Mouse (Mus musculus) urinary bladder, postnatal 14 days (tissue): Measurements from ENCODE around the gene Scd1.

Source experiments
- DNase-seq: peaks from one replicate; pipeline ENCODE4 v3.0.0; 2021; ENCODE audit warnings: low spot score

The Scd1 gene

GRCm38 (mm10) chr19:44407341-44408222 lies at the start of gene Scd1:
Scd1 (minus strand) TSS chr19:44407879.
- peak; percentile 69 for DNase-seq

- DNase-seq = no peak
Observed at GRCm38 (mm10) chr19:44455356-44455755, 47.7 kb upstream of the Scd1 start.

- DNase-seq = no peak
Observed at GRCm38 (mm10) chr19:44454862-44455261, 47.2 kb upstream of the Scd1 start.

DNA sequence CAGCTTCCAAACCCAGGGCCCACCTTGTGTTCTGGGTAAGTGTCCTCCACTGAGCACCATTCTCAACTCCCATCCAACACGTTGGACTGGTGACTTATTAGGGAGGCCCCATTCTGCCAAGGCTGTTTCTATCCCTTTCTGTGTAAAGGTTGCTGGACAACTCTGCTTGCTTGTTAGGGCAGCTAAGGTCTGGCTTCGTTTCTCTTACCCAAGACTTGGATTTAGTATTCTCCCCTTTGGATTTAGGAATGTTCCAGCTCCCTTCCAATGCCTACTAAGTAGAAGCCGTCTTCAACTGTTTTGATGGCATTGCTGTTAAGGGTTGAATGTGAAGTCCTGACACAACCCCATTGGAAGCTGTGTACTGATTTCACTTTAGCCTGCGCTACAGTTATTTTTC lies 40.2 kb upstream of the Scd1 start:
- DNase-seq = no peak

DNA sequence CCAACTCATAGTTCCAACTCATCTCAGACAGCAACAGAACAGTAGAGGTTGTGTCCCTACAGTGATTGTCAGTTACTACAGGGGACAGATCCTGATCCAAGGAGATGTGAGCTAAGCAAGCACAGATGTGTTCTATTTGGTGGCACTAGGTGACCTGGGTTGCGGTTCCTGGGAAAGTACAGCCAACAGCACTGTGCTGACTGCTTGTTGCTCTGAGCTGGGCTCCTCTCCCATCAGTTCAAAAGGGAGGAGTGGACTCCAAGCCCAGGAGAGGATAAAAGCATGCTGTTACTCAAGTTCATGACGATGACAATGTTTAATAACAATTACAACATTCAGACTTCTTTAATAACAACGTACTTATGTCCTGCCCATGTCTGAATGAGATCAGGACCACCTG lies 38.1 kb upstream of the Scd1 start:
- DNase-seq = no peak

GRCm38 (mm10) chr19:44439302-44439701 lies 31.6 kb upstream of the Scd1 start:
- no peak for DNase-seq

DNA sequence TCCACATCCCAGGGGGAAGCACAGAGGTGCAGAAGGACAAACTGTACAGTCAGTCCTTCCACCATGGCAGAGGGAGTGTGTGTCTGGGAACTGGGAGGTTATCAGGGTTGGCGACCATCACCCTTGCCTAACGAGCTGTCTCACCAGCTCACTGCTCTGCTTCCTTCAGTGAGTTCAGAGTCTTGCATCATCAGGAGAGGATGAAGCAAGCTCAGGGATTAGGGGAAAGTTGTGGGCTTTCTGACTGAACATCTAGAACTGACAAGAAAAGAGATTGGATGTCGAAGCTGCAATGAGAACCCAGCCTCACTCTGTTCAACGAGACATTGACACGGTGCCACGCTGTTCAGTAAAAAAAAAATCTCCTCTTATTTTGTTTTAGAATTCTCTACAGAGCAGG lies 30.3 kb upstream of the Scd1 start:
- no peak for DNase-seq

DNA sequence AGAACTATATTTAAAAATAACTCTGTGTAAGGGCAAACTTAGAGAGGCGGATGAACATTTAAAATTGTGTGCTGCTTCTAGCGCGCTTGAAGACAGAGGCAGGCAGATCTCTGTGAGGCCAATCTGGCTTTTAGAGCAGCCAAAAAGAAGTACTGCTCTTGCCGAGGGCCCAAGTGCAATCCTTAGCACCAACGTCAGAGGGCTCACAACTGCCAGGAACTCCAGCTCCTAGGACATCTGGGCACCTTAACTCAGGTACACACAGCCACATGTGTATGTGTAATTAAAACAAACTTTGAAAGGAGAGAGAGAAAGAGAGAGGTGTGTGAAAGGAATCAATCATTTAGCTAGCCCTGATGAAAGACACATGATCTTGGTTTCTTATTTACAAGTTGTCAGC lies 24.4 kb upstream of the Scd1 start:
- DNase-seq = no peak

GRCm38 (mm10) chr19:44427721-44428120 lies 20.0 kb upstream of the Scd1 start:
- DNase-seq = no peak

DNA sequence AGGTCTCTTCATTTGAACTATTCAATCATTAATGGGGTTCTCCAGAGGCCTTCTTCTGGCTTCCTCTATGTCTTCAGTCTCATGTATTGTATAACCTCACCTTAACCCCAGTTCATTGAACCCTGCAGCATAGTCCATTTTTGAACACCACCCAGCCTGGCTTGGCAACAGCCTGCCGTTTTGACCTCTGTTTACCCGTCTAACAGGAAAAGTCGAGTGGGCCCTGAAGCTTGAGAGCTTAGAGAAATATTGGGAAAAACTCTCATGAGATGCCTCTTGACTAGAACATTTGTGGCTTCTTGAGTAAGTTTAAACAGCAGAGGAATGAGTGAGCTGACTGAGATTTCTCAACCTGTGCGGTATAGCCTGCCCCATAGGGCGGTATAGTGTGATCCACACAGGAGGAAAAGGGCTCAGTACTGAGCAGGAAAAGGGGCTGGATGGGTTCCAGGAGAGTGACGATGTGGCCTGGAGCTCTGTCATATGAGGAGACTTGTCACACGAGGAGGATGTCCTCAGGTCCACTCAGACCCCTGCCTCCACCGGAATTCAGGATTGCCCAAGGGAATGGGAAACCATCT lies 14.5 kb upstream of the Scd1 start:
- no peak for DNase-seq

DNA sequence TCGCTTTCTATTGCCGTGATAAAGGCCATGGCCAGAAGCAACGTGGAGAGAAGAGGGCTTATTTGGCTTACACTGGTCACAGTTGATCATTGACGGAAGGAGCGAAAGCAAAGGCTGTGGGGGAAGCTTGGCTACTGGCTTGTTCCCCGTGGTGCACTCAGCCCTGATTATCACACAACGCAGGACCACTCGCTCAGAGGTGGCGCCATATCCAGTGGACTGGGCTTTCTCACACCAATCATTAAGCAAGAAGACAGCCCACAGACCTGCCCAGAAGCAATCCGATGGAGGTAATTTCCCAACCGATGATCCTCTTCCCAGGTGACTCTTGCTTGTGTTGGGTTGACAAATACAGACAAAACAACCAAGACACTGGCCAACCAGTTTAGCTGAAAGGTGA lies 11.9 kb upstream of the Scd1 start:
- DNase-seq = no peak

DNA sequence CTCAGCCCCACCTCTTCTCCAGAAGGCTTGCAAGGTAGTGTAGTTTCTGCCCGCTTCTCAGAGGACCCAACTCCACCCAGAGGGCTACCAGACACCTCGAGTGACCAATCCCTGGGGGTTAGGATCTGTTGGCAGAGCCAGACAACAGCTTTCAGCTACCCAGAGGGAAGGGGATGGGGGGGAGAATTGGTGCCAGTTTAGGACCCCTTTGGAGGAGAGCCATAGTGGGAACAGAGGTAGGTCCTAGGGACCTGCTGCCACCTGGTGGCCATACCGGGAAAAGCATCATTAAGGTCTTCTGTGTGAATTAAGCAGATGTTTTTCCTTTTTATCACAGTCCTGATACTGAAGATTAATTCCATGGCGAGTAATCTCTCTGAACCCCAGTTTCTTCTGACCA lies 11.3 kb upstream of the Scd1 start:
- peak; percentile 65 for DNase-seq

DNA sequence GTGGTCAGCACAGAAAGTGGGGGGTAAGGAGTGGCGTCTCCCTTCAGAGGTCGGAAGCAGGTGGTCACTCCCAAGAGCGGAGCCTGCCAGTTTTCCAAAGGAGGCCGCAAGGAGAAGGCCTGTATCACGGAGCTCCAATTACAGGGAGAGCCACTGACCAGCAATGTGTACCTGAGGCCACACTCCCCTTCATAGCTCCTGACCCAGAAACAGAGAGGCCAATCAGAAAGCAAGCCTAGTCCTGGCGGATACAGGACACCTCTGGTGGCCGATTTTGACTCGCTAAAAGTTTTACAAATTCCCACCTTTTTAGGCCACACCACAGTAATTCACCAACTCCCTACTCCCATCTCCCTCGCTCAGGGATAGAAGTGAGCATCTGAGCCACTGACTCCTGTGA lies 10.9 kb upstream of the Scd1 start:
- DNase-seq = no peak

GRCm38 (mm10) chr19:44418061-44418460 lies 10.4 kb upstream of the Scd1 start:
- DNase-seq = no peak

- no peak for DNase-seq
Observed at GRCm38 (mm10) chr19:44417448-44417847, 9.8 kb upstream of the Scd1 start.

- no peak for DNase-seq
Observed at GRCm38 (mm10) chr19:44416240-44416639, 8.6 kb upstream of the Scd1 start.

DNA sequence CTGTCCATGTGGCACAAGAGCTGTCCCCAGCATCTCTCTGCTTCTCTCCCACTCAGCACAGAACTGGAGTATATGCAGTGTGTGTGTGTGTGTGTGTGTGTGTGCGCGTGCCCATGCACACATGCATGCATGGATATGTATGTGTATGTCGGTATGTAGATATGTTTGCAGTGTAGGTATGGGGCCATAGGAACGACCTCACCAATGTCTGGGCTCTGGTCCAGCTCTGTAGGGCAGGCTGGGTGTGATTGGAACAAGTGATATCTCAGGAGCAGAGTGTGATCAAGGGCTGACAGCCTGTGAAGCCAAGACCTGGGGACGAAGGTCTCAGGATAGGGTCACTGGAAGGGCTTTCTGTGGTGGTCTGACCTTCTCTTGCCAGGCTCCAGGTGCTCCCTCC lies 7.8 kb upstream of the Scd1 start:
- DNase-seq = no peak

- DNase-seq = no peak
Observed at GRCm38 (mm10) chr19:44410269-44410992, 2.8 kb upstream of the Scd1 start.

DNA sequence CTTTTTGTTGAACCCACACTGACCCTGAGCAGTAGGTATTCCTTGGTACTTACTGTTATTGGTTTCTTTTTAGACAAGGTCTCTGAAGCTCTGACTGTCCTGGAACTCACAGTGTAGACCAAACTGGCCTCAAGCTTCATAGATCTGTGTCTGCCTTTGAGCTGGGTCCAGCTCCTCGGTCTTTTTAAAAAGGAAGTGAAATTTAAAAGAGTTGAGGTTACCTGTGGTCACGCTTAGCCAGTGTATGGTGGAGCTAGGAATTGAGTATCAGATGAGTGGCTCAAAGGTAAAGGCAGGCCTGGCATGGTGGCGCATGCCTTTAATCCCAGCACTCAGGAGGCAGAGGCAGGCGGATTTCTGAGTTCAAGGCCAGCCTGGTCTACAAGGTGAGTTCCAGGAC lies 916 bp upstream of the Scd1 start:
- DNase-seq = no peak

DNA sequence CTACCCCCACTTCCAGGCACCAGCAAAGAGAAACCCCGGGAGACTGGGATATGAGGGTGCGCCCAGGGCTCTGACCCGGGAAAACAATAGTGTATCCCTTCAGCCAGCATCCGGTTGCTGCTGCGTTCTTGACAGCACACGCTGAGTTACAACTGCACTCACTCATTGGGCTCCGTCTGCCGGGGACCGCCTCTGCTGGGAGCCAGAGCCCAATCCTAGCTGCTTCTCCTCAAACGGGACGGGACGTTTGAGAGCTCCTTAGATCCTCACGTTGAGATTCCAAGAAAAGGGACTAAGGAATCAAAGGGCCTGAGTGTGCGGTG lies 505 bp upstream of the Scd1 start:
- peak; percentile 70 for DNase-seq

GRCm38 (mm10) chr19:44403546-44403945 lies 4.1 kb downstream of the Scd1 start:
- no peak for DNase-seq

DNA sequence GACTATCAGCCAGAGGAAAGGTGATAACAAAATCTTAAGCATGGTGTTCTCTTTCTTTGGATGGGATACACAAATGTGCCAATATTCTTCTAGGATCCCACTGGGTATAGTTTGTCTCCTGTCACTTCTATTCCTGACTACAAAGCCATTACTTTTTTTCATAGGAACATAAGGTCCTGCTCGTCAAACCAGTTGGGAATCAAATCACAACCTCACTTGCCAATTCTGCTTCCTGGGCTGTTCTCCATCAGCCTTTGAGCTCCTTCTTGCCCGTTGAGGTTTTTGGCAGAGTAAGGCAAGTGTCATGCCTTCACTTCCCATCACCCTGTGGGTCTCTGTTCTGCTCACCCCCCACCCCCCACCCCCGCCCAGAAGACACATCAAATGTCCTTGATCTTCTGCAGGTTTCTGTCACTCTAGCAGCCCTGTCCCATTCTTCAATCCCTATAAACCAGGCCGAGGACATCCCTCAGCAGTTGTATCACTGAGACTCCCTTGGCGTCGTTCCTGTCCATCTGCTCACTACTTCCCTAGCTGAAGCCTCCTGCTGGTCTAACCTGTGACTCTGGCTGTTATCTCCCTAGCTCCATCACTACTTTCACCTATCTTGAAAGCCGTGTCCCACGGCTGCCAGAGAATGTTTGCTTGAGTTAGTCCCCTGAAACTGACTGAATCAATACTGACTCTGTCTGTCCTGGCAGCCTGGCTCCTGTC lies 7.0 kb downstream of the Scd1 start:
- no peak for DNase-seq

GRCm38 (mm10) chr19:44400076-44400475 lies 7.6 kb downstream of the Scd1 start:
- DNase-seq = no peak
